Mouse (Mus musculus) v-Abl transformed pro-B cells (cell line): ENCODE data around the gene Fbxl18.

Experiments used
- in situ Hi-C, 2 experiments: fragments of 400-800 bp; cut with MboI; formaldehyde crosslinking; loops; one replicate each; pipeline ENCODE4 v1.15.1; 2025; ENCODE audit not compliant: unreplicated experiment in 2 of 2

The Fbxl18 gene

DNA sequence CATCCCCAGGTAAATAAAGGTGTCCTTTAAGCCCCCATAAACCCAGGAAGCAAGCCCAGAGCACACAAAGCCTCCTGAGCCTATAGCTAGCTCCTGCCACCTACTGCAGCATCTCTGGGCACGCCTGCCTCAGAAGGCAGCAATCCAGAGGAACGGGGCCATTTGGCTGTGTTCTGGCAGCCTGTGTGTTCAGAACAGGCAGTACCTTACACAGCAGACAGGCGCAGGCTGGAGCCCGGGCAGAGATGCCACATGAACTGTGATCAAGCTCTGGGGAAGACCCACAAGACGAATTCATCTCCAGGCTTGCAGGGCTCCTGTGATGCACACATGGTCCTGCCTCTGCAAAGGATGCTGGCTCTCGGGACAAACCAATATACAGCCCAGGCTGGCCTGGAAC lies 15.0 kb downstream of the Fbxl18 start:
- in situ Hi-C loops: loop anchor here (5.0 to 10.0 kb wide), 3 partner anchors 157 to 425 kb away; no protein-coding TSS in a partner anchor

DNA sequence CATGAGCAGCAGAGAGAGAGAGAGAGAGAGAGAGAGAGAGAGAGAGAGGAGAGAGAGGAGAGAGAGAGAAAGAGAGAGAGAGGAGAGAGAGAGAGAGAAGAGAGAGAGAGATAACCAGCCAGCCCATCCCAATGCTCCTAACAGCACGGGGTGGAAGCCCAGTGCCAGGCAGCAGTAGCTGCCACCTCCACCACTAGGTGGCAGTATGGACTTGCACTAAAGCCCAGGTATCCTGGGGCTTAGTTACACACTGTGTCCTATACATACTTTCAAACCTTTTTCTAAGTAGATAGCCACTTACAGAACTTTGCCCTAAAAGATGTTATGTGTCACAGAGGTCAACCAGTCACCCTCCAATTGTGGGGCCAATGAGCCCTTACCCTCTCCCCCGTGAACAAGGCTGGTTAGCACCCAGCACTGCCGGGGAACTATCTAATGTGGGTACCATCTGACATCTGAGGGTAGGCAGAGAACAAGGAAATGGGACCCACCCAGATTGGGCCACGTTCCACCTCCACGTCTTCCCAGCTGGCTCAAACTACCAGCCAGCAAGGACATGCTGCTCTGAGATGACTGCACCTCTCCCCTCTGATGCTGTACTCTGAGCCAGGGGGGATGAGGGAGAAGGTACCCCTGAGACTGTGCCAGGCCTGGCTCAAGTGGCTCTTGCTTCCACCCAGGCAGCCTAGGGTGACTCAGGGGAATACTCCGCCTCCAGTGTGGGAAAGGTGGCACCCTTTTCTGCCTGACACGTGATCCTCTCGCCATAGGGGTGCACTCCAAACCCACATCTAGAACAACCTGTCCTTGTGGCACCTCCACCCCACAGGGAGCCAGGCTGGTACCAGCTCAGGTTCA lies 15.7 kb downstream of the Fbxl18 start:
- in situ Hi-C loops: loop anchor here (5.0 to 10.0 kb wide), 6 partner anchors 155 to 425 kb away; no protein-coding TSS in a partner anchor

DNA sequence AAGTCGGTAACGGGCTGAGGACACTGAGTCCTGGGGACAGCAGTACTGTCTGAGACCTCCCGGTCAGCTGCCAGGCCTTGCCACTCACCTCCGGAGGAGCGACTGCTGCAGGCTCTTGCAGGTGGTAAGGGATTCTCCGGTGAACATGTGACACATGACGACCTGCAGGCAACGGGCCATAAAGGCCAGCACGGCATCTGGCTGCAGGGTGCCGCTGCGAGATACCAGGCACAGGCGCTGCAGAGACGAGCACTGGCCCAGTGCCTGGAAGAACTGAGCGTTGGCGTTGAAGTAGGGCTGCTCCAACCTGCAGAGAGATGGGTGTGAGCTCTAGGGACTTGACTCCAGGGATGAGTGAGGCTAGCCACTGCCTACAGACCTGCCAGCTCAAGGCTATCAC lies 16.7 kb downstream of the Fbxl18 start:
- in situ Hi-C loops: loop anchor here (5.0 to 10.0 kb wide), 3 partner anchors 154 to 374 kb away; no protein-coding TSS in a partner anchor

GRCm38 (mm10) chr5:142877337-142878280 lies 17.6 kb downstream of the Fbxl18 start:
- in situ Hi-C loops: loop anchor here (5.0 to 10.0 kb wide), 3 partner anchors 153 to 373 kb away; no protein-coding TSS in a partner anchor

GRCm38 (mm10) chr5:142876896-142877295 lies 18.3 kb downstream of the Fbxl18 start:
- in situ Hi-C loops: loop anchor here (5.0 to 10.0 kb wide), 3 partner anchors 152 to 372 kb away; no protein-coding TSS in a partner anchor

- in situ Hi-C loops: loop anchor here (5.0 to 10.0 kb wide), 3 partner anchors 151 to 371 kb away; no protein-coding TSS in a partner anchor
Observed at GRCm38 (mm10) chr5:142875513-142875905, 19.7 kb downstream of the Fbxl18 start.

DNA sequence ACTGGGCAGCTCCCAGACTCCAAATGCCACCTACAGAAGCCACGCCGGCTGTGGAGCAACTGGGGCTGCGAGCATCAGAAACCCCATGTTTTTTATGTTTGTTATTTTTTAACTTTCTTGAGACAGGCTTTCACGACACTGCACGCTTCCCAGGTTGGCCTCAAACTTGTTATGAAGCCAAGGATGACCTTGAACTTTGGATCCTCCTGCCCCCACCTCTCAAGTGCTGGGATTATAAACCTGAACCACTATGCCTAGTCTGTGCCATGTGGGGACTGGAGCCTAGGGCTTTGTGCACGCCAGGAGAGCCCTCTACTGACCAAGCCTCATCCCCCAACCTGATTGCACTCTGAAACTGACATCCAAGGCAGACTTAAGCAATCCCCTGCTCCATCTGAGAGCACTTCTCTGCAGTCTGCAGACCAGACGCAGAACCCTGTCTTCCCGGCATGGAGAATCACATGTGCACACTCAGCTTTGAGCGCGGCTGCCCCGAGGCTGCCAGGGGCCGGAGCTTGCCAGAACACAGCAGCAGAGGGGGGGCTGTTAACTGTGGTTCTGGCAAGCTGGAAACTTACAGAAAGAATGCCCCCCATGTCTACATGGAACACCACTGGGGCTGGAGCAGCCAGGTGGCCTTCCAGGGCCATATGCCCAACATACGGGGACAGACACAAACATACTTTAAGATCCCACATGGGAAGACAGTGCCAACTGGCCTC lies 20.3 kb downstream of the Fbxl18 start:
- in situ Hi-C loops: loop anchor here (5.0 to 10.0 kb wide), 4 partner anchors 150 to 373 kb away; no protein-coding TSS in a partner anchor

DNA sequence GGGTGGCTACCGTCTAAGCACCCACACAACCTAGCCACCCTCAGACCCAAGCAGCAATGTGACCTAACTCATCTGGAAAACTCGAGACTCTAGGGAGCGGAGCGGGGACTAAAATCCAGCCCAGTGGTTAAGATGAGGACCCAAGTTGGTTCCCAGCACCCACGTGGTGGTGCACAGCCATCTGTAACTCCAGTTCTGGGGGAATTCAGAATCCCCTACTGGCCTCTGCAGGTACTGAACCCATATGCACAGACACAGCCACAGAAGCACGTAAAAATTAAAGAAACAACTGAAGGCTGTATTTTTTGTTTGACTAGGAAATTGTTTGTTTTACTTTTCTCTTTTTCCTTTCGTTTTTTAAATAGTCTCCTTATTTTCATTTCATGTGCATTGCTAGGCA lies 21.5 kb downstream of the Fbxl18 start:
- in situ Hi-C loops: loop anchor here (5.0 to 10.0 kb wide), 3 partner anchors 149 to 371 kb away; no protein-coding TSS in a partner anchor

DNA sequence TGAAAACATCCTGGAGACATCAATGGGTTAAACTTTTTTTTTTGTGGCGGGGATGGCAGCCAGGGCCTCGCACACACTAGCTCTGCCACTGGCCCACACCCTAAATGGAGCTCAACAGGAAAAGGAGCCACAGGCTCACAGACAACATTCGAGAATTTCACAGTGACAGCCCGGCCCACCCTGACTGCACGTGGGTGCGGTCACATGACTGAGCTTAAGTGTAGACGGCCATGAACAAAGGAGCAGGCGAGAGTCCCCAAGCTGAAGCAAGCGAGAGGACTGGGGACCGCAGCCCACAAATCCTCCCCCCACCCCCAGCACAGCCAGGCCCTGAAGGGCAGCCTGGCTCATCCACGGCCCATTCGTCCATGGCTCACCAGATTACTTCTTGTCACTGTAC lies 23.5 kb downstream of the Fbxl18 start:
- in situ Hi-C loops: loop anchor here (5.0 to 10.0 kb wide), 3 partner anchors 147 to 369 kb away; no protein-coding TSS in a partner anchor

DNA sequence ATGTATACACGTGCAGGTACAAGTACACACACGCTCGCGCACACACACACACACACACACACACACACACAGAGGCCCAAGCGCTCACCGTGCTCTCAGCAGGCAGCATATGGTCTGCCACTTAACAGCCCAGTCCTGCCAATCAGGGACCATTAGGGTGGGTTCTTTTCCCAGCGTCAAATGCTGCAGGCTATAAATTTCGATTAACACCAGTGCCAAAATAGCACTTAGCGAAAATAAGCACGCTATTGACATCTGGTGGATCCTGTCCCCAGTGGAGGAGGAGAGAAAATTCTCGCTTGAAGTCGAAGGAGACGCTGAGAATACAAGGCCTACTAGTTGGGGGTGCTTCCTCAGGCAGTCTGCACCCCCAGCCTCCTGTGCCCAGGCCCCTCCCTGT lies 25.8 kb downstream of the Fbxl18 start:
- in situ Hi-C loops: no loop called here

DNA sequence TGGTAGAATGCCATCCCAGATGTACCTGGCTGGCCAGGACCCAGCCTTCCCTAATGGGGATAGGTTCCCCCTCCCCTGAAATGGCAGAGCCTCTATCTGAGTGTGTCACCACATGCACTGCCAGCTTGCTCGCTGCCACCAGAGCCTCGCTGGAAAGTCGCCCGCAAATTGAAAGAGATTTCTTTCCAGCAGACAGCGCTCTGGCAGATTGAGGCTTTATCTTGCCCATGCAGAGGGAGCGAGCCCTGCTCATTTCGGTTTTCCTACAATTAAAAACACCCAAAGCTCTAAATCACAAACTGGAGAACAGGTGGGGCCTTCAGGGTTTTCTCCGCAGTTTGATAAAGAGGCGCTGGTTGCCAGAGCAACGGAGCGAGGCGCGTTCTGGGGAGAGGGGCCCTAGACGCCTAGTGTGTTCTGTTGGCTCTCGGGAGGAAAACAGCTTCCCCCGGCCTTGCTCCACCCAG lies 37.4 kb downstream of the Fbxl18 start:
- in situ Hi-C loops: loop anchor here in 1 of 2 experiments (10.0 kb wide), 1 partner anchor 263 kb away; no protein-coding TSS in a partner anchor

DNA sequence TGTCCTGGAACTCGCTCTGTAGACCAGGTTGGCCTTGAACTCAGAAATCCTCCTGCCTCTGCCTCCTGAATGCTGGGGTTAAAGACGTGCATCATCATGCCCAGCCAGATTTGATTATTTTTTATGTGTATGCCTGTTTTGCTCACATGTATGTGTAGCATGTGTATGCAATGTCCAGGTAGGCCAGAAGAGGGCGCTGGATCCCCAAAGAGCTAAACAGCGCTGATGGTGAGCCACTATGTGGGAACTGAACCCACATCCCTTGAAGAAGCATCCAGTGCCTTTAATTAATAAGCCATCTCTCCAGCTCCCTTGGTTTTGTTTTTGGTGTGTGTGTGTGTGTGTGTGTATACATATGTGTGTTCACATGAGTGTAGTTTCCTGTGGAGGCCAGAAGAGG lies 38.8 kb downstream of the Fbxl18 start:
- in situ Hi-C loops: loop anchor here in 1 of 2 experiments (10.0 kb wide), 1 partner anchor 262 kb away; no protein-coding TSS in a partner anchor

DNA sequence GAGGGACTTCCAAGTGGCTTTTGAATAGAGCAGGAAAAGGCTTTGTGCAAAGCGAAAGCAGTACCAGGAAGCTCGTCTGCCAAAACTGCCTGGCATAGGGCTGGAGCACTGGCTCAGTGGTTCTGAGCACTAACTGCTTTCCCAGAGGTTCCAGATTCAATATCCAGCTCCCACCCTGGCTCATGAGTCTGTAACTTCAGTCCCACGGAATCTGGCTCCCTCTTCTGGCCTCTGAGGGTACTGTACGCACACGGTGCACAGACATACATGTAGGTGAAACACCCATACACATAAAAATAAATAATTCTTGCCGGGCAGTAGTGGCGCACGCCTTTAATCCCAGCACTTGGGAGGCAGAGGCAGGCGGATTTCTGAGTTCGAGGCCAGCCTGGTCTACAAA lies 40.3 kb downstream of the Fbxl18 start:
- in situ Hi-C loops: loop anchor here in 1 of 2 experiments (10.0 kb wide), 1 partner anchor 260 kb away; no protein-coding TSS in a partner anchor

DNA sequence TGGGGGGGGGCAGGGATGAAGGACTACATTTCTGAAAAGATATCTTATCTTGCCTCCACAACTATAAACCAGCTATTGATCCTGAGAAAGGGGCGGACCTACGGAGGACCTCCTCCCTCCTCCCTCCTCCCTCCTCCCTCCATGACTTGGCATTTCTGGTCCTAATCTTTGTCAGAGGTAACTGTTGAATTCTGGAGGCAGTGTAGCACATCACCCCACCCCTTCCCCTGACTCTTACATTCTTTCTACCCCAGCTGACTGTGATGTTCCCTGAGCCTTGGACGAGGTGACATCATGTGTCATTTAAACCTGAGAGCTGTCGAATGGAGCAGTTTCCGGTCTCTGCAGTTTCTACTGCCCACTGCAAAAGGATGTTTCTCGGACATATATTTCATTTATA lies 41.6 kb downstream of the Fbxl18 start:
- in situ Hi-C loops: loop anchor here in 1 of 2 experiments (10.0 kb wide), 1 partner anchor 259 kb away; no protein-coding TSS in a partner anchor

GRCm38 (mm10) chr5:142851681-142852049 lies 43.6 kb downstream of the Fbxl18 start:
- in situ Hi-C loops: loop anchor here in 1 of 2 experiments (10.0 kb wide), 1 partner anchor 257 kb away; no protein-coding TSS in a partner anchor

DNA sequence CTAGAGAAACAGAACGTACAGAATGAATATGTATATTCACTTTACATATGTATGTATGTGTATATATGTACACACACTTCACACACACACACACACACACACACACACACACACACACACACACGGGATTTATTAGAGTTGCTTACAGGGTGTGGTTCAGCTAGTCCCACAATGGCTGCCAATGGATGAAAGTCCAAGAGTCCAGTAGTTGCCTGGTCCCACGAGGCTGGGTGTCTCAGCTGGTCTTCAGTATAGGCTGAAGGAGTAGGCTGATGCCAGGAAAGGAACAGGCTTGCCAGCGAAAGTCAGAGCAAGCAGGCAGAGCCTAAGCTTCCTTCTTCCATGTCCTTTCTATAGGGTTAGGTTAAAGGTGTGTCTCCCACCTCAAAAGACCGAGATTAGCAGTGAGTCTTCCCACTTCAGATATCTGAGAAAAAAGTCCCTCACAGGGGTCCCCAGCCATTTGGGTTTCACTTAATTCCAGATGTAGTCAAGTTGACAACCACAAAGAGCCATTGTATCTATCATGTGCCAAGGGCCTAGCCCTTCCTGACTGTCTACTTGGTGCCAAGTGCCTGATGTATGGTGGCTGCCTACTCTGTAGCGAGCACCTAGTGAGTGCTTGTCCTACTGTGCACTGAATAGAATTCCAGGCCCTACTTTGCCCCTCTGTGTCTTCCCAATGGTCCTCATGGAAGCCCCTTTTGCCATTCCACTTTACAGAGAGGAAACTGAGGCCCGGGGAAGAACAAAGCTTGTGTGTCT lies 44.1 kb downstream of the Fbxl18 start:
- in situ Hi-C loops: loop anchor here in 1 of 2 experiments (10.0 kb wide), 1 partner anchor 256 kb away; no protein-coding TSS in a partner anchor

DNA sequence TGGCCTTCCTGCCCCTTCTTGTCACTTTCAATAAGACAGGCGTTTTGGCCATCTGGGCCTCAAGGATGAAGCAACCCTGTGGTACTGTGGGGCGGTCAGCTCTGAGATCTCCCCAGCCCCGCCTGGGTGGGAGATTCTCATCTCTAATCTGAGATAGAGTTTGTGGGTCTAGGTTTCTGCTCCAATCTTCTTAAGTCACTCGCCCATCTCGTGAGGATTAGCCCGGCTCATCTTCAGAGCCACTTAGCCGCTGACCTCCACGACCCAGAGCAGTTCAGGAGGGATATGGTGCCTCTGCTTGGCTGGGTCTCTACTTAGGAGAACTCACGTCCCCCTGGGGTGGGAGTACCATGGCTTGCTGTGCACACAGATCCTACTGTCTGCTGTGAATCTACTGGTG lies 44.7 kb downstream of the Fbxl18 start:
- in situ Hi-C loops: loop anchor here in 1 of 2 experiments (10.0 kb wide), 1 partner anchor 256 kb away; no protein-coding TSS in a partner anchor

DNA sequence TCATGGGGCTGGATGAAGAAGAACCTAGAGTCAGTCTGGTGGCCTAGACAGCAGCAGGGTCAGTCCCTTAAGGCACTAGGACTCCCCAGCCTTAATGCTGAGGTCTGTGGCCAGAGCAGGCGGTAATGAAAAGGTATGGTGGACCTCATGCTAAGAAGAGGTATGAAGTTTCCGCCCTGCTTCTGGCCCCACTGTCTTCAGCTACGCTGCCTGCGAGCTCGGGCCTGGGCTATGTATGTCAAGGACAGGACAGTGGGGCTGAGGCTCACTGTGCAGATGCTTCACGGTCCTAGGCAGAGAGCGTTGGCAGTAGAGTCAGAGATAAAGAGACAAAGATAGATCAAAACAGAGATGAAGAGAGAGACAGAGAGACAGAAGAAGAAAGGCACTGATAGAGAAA lies 46.3 kb downstream of the Fbxl18 start:
- in situ Hi-C loops: no loop called here

GRCm38 (mm10) chr5:142848149-142848548 lies 47.1 kb downstream of the Fbxl18 start:
- in situ Hi-C loops: no loop called here
